Mouse (Mus musculus): ENCODE results near the gene AC124502.3.

Gene AC124502.3

GRCm38 (mm10) chr19:5060365-5061330 is 22.0 kb downstream of the AC124502.3 start:
- no peak for DNase-seq

GRCm38 (mm10) chr19:5062041-5062440 is 23.4 kb downstream of the AC124502.3 start:
- no peak for DNase-seq

- DNase-seq = no peak
Observed at GRCm38 (mm10) chr19:5062446-5062845, 23.8 kb downstream of the AC124502.3 start.

GRCm38 (mm10) chr19:5065104-5065503 is 26.4 kb downstream of the AC124502.3 start:
- DNase-seq = no peak

GRCm38 (mm10) chr19:5067040-5067799 is 28.5 kb downstream of the AC124502.3 start:
- no peak for DNase-seq

GRCm38 (mm10) chr19:5067867-5068569 is 29.3 kb downstream of the AC124502.3 start, which contains the start of gene Cd248:
TSS of gene Cd248 (plus strand) at chr19:5068078.
- peak; percentile 58 for DNase-seq

- no peak for DNase-seq
Observed at GRCm38 (mm10) chr19:5068570-5069234, 30.0 kb downstream of the AC124502.3 start.

- DNase-seq = no peak
Observed at GRCm38 (mm10) chr19:5069486-5069885, 30.8 kb downstream of the AC124502.3 start.

- no peak for DNase-seq
Observed at GRCm38 (mm10) chr19:5069978-5070377, 31.3 kb downstream of the AC124502.3 start.

GRCm38 (mm10) chr19:5071077-5071476 is 32.4 kb downstream of the AC124502.3 start:
- no peak for DNase-seq

- no peak for DNase-seq
Observed at GRCm38 (mm10) chr19:5071545-5072369, 33.1 kb downstream of the AC124502.3 start.

- DNase-seq = no peak
Observed at GRCm38 (mm10) chr19:5072389-5073019, 33.8 kb downstream of the AC124502.3 start.

- peak; percentile 66 for DNase-seq
Observed at GRCm38 (mm10) chr19:5073028-5073427, 34.3 kb downstream of the AC124502.3 start.

GRCm38 (mm10) chr19:5073518-5073917 is 34.8 kb downstream of the AC124502.3 start:
- DNase-seq = no peak

- DNase-seq = no peak
Observed at GRCm38 (mm10) chr19:5079279-5079678, 40.6 kb downstream of the AC124502.3 start.

GRCm38 (mm10) chr19:5082005-5082404 is 43.3 kb downstream of the AC124502.3 start:
- no peak for DNase-seq

GRCm38 (mm10) chr19:5082596-5082995 is 43.9 kb downstream of the AC124502.3 start:
- no peak for DNase-seq

GRCm38 (mm10) chr19:5083961-5084833 is 45.5 kb downstream of the AC124502.3 start:
- no peak for DNase-seq

- DNase-seq = no peak
Observed at GRCm38 (mm10) chr19:5084834-5085144, 46.1 kb downstream of the AC124502.3 start.

Measured in right cerebral cortex, postnatal 4 days (tissue).